Mouse (Mus musculus) right cerebral cortex, postnatal 25 days (tissue): ENCODE measurements around the gene Tcp10c.
"Not testable (repeated sequence)": the region's sequence is repeated elsewhere in the genome, so short reads cannot be mapped to it uniquely, and the experiment has no call there.

Source experiments
- DNase-seq: peaks from one replicate; pipeline ENCODE4 v3.0.0; 2022

Gene Tcp10c

GRCm38 (mm10) chr17:13354521-13354920, at the start of gene Tcp10c:
Gene Tcp10c, plus strand, starts transcription at chr17:13354572.
- not testable (repeated sequence) for DNase-seq

GRCm38 (mm10) chr17:13307852-13308251, 46.5 kb upstream of the Tcp10c start:
- DNase-seq: not testable (repeated sequence)

GRCm38 (mm10) chr17:13308344-13308743, 46.0 kb upstream of the Tcp10c start:
- DNase-seq: not testable (repeated sequence)

- DNase-seq: not testable (repeated sequence)
These were observed 45.6 kb upstream of the Tcp10c start for GRCm38 (mm10) chr17:13308746-13309145.

- not testable (repeated sequence) for DNase-seq
These were observed 45.2 kb upstream of the Tcp10c start for GRCm38 (mm10) chr17:13309182-13309631.

- DNase-seq: not testable (repeated sequence)
These were observed 24.4 kb upstream of the Tcp10c start for GRCm38 (mm10) chr17:13329967-13330366.

- DNase-seq: not testable (repeated sequence)
These were observed 23.2 kb upstream of the Tcp10c start for GRCm38 (mm10) chr17:13331179-13331578.

- not testable (repeated sequence) for DNase-seq
These were observed 21.9 kb upstream of the Tcp10c start for GRCm38 (mm10) chr17:13332496-13332895.

GRCm38 (mm10) chr17:13336979-13337749, 17.2 kb upstream of the Tcp10c start:
- peak; percentile 44 for DNase-seq

- DNase-seq: not testable (repeated sequence)
These were observed 16.4 kb upstream of the Tcp10c start for GRCm38 (mm10) chr17:13337931-13338330.

GRCm38 (mm10) chr17:13340071-13340470, 14.3 kb upstream of the Tcp10c start:
- DNase-seq: not testable (repeated sequence)

- DNase-seq: not testable (repeated sequence)
These were observed 8.4 kb upstream of the Tcp10c start for GRCm38 (mm10) chr17:13345923-13346322.

- DNase-seq: not testable (repeated sequence)
These were observed 4.8 kb upstream of the Tcp10c start for GRCm38 (mm10) chr17:13349563-13349962.

GRCm38 (mm10) chr17:13353249-13353648, 1.1 kb upstream of the Tcp10c start:
- DNase-seq: not testable (repeated sequence)

- DNase-seq: not testable (repeated sequence)
These were observed 8.1 kb downstream of the Tcp10c start for GRCm38 (mm10) chr17:13362489-13362888.

GRCm38 (mm10) chr17:13363773-13364172, 9.4 kb downstream of the Tcp10c start:
- not testable (repeated sequence) for DNase-seq

- DNase-seq: not testable (repeated sequence)
These were observed 9.8 kb downstream of the Tcp10c start for GRCm38 (mm10) chr17:13364196-13364595.

GRCm38 (mm10) chr17:13367181-13367580, 12.8 kb downstream of the Tcp10c start:
- not testable (repeated sequence) for DNase-seq

GRCm38 (mm10) chr17:13368658-13369057, 14.3 kb downstream of the Tcp10c start:
- DNase-seq: peak; percentile 25

GRCm38 (mm10) chr17:13370746-13371145, 16.4 kb downstream of the Tcp10c start:
- DNase-seq: not testable (repeated sequence)

GRCm38 (mm10) chr17:13378341-13378740, 24.0 kb downstream of the Tcp10c start:
- not testable (repeated sequence) for DNase-seq

- DNase-seq: not testable (repeated sequence)
These were observed 25.7 kb downstream of the Tcp10c start for GRCm38 (mm10) chr17:13379951-13380615.

GRCm38 (mm10) chr17:13381286-13381685, 26.9 kb downstream of the Tcp10c start:
- DNase-seq: not testable (repeated sequence)

- not testable (repeated sequence) for DNase-seq
These were observed 36.6 kb downstream of the Tcp10c start for GRCm38 (mm10) chr17:13391020-13391419.
